Mouse (Mus musculus) hindbrain, embryonic 14.5 days (tissue): Measurements from ENCODE around the gene Fut2. TPM values are rescaled to one million over a fixed set of nuclear protein-coding genes. Genes with fewer than 3 reads are reported as not detected.

Source experiments
- ATAC-seq: fragments of 200-750 bp; cut with Nextera tagmentation; 2 replicates; pipeline ENCODE4 v1.8.0; 2017; ENCODE audit warnings: moderate number of reproducible peaks, mild to moderate bottlenecking, moderate TSS enrichment, moderate library complexity; ENCODE audit not compliant: low FRiP score
- DNase-seq: peaks from one replicate; pipeline ENCODE4 v3.0.0-alpha.2; 2015; ENCODE audit warnings: low spot score
- H3K27ac ChIP-seq: fragments of 300-500 bp; sonication (generic); 2 replicates; pipeline ENCODE4 v1.5.1; 2014; ENCODE audit warnings: mild to moderate bottlenecking, moderate library complexity
- H3K27me3 ChIP-seq: fragments of 300-500 bp; sonication (generic); 2 replicates; pipeline ENCODE4 v1.6.1; 2014; ENCODE audit warnings: mild to moderate bottlenecking, low read length, mixed read lengths; ENCODE audit not compliant: control insufficient read depth, insufficient read depth
- H3K36me3 ChIP-seq: fragments of 300-500 bp; sonication (generic); replicated peaks from 2 replicates; pipeline ENCODE4 v1.6.1; 2014; ENCODE audit not compliant: control insufficient read depth, insufficient read depth
- H3K4me1 ChIP-seq: fragments of 300-500 bp; sonication (generic); replicated peaks from 2 replicates; pipeline ENCODE4 v1.6.1; 2014; ENCODE audit warnings: antibody characterized with exemption, low read length, mixed read lengths; ENCODE audit not compliant: control insufficient read depth, insufficient read depth
- H3K4me2 ChIP-seq: fragments of 300-500 bp; sonication (generic); replicated peaks from 2 replicates; pipeline ENCODE4 v1.6.1; 2014; ENCODE audit warnings: mild to moderate bottlenecking, moderate library complexity
- H3K4me3 ChIP-seq: fragments of 300-500 bp; sonication (generic); replicated peaks from 2 replicates; pipeline ENCODE4 v1.5.1; 2014; ENCODE audit warnings: mild to moderate bottlenecking, low read length
- H3K9ac ChIP-seq: fragments of 300-500 bp; sonication (generic); 2 replicates; pipeline ENCODE4 v1.6.1; 2014
- H3K9me3 ChIP-seq: fragments of 300-500 bp; sonication (generic); 2 replicates; pipeline ENCODE4 v1.6.1; 2016; ENCODE audit warnings: low read length; ENCODE audit not compliant: control insufficient read depth
- WGBS: fragments of 180-500 bp; shearing (Covaris S2); extraction: QIAGEN DNeasy Blood & Tissue Kit; methylation state at CpG from one replicate; pipeline ENCODE4 v1.1.7; 2014; 5-methylcytosine and 5-hydroxymethylcytosine counted together
- polyA plus RNA-seq: library from polyadenylated mRNA; unstranded; fragments of >200 nt; fragmentation: Nextera tagmentation; extraction: Ambion mirVana; gene quantifications from 2 replicates; pipeline ENCODE4 v1.2.1, GENCODE M21; 2014

The Fut2 gene
- polyA plus RNA-seq, 1 experiment from 2014 or later = 0.11 TPM

DNA sequence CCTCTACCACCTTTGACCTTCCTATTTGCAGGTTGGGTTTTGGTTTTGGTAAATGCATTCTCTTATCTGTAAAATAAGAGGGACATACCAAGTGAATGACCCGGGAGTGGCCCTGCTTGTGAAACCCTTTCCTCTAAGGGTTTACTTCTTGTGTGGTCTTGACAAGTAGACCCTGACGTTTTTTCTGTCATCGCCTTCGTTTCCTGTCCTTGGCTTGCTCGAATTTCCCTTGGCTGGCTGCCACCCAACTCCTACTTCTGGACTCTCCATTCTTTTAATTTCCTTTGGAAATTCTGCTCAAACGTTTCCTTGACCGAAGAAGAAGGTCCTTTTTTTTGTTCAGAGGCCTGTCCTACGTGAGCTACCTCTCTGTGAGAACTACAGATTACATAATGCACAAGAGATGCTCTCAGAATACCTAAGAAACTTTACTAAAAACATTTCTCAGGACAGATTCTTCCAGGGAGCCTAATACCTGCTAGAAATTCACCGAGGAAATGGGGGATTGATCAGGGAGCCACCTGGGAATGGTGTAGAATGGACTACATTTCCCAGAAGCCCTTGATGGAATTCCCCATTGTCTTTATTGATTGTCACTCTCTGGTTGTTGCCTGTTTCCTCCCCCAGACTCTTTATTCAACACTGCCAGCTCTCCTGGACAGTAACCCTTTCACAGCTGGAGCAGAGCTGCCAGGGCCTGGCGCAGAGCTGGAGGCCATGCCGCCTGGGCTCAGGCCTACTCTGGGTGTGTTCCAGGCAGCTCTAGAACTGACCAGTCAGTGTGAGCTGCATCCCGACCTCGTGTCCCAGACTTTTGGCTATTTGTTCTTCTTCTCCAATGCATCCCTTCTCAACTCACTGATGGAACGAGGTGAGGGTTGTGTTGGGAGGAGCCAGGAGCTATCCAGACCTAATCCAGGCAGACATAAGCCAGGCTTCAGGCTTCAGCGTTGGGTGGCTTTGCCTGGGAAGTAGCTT, 30.2 kb downstream of the Fut2 start:
- Histone ChIP-seq H3K4me1 (peaks cover 7% of the 10 kb centered on the region), H3K4me2 (no peak overlapping the region), H3K27me3 (peaks cover 9% of the 10 kb centered on the region; the same call in 1 of the 2 replicates), H3K9ac (no peak overlapping the region), H3K27ac (no peak overlapping the region), H3K9me3 (no peaks in the 10 kb centered on the region), H3K4me3 (no peak overlapping the region), H3K36me3 (0 out of 2 replicates have a peak, but pooled peaks cover 5% of the 10 kb centered on the region)
- ATAC-seq (no peak), DNase-seq (no peak)
- 85% methylated on average over 15 of the region's 15 CpGs for WGBS

DNA sequence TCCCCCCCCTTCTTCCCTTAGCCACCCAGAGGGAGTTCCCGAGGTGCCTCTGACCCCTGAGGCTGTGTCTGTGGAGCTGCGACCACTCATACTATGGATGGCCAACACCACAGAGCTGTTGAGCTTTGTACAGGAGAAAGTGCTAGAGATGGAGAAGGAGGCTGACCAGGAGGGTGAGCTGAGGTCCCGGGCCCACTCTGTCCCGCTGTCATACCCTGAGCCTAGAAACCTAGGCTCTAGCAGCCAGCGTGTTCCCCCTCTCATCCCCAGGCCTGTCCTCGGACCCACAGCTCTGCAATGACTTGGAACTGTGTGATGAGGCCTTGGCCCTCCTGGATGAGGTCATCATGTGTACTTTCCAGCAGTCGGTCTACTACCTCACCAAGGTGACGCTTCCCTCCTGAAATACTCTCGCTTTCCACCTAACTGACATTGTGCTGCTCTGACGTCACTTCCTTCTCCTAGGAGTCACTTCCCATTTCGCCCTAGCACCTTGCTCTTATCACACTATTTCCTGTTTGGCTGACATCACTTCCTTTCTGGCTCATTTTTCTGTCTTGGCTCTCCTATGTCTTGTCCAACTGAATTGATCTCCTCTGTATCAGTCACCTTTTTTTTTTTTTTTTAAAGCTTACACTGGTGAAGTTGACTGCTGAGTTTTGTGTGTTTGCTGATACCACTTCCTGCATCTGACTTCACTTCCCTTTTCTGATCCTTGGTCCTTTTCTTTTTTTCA, 31.1 kb downstream of the Fut2 start:
- Histone ChIP-seq H3K9me3 (no peaks in the 10 kb centered on the region), H3K9ac (no peak overlapping the region), H3K4me3 (no peak overlapping the region), H3K36me3 (0 out of 2 replicates have a peak, but pooled peaks cover 5% of the 10 kb centered on the region), H3K4me2 (no peak overlapping the region), H3K4me1 (peaks cover 7% of the 10 kb centered on the region), H3K27me3 (peaks cover 9% of the 10 kb centered on the region; the same call in 1 of the 2 replicates), H3K27ac (no peak overlapping the region)
- DNase-seq (no peak), ATAC-seq (no peak)
- WGBS = 91% methylated on average over 11 of the region's 11 CpGs

DNA sequence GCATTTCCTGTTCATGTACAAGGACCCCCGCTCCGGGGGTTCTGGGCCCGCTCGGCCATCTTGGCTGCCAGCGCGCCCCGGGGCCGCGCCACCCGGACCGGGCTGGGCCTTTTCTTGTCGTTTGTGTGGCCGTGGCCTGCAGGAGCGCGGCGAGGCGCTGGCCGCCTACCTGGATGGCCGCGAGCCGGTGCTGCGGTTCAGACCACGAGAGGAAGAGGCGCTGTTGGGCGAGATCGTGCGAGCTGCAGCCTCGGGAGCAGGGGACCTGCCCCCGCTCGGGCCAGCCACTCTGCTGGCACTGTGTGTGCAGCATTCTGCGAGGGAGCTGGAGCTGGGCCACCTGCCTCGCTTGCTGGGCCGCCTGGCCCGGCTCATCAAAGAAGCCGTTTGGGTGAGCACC, 33.7 kb downstream of the Fut2 start:
- WGBS = 28% methylated on average over 35 of the region's 35 CpGs
- Histone ChIP-seq H3K4me3 (peak overlapping the region; percentile 18; the same call in 1 of the 2 replicates), H3K4me1 (peaks cover 4% of the 10 kb centered on the region; the same call in 1 of the 2 replicates), H3K27ac (no peak overlapping the region), H3K9me3 (no peaks in the 10 kb centered on the region), H3K4me2 (peak overlapping the region; percentile 39), H3K9ac (peak overlapping the region; percentile 34; the same call in 1 of the 2 replicates), H3K36me3 (0 out of 2 replicates have a peak, but pooled peaks cover 5% of the 10 kb centered on the region), H3K27me3 (peaks cover 9% of the 10 kb centered on the region; the same call in 1 of the 2 replicates)
- DNase-seq (no peak), ATAC-seq (no peak)

DNA sequence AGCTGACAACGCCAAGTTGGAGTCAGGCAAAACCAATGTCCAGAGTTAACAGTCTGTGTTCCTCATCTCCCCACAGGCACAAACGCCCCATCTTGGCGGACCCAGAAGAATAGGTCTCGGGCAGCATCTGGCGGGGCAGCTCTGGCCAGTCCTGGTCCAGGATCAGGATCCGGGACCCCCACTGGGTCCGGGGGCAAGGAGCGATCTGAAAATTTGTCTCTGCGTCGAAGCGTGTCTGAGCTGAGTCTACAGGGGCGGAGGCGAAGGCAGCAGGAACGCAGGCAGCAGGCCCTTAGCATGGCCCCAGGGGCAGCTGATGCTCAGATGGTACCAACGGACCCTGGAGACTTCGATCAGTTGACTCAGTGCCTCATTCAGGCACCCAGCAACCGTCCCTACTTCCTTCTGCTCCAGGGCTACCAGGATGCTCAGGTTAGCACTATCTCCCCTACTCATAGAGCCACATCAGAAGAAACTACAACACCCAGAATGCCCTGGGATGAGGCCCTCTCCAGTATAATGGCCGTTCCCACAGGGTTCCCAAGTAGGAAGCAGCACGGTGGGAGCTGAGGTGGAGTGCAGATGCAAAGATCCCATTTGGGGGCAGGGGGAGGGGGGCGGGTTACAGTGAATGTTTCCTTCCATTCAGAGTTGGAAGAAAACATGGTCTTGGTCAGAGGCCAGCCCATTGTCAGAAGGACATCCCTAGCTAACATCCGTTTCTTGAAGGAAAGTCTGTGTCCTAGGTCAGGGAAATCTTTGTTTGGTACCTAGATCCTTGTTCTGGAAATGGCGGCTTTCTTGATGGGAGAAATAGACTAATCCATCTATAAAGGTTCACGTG, 35.9 kb downstream of the Fut2 start:
- Histone ChIP-seq H3K27me3 (peaks cover 9% of the 10 kb centered on the region; the same call in 1 of the 2 replicates), H3K4me2 (no peak overlapping the region), H3K36me3 (no peaks in the 10 kb centered on the region), H3K4me1 (peaks cover 7% of the 10 kb centered on the region; the same call in 1 of the 2 replicates), H3K27ac (no peak overlapping the region), H3K9ac (no peak overlapping the region), H3K9me3 (no peaks in the 10 kb centered on the region), H3K4me3 (no peak overlapping the region)
- ATAC-seq = no peak
- no peak for DNase-seq
- WGBS = 67% methylated on average over 23 of the region's 23 CpGs

DNA sequence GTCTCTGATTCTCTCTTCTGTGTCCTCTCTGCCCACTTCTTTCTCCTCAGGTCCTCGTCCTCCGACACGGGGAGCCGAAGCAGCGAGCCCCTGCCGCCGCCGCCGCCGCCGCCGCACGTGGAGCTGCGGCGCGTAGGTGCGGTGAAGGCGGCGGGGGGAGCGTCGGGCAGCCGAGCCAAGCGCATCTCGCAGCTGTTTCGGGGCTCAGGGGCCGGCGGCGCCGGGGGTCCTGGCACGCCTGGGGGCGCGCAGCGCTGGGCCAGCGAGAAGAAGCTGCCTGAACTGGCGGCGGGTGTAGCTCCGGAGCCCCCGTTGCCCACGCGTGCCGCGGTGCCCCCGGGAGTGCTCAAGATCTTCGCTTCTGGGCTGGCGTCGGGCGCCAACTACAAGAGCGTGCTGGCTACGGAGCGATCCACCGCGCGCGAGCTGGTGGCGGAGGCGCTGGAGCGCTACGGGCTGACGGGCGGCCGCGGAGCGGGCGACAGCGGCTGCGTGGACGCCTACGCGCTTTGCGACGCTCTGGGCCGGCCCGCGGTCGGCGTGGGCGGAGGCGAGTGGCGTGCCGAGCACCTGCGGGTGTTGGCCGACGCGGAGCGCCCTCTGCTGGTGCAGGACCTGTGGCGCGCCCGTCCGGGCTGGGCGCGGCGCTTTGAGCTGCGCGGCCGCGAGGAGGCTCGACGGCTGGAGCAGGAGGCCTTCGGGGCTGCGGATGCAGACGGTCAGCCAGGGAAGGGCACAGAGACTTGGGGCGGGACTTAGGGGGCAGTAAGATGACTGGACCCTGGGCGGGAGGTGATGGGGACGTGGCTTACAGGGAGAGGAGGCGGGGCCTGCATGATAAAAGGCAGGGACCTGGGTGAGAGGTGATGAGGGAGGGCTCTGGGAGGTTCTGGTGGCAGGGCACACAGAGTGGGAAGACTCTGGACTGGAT, 37.6 kb downstream of the Fut2 start:
- WGBS = 1% methylated on average over 105 of the region's 105 CpGs
- peak overlapping the region; percentile 99 for H3K4me2 ChIP-seq
- H3K27me3 ChIP-seq = peaks cover 9% of the 10 kb centered on the region; the same call in 1 of the 2 replicates

DNA sequence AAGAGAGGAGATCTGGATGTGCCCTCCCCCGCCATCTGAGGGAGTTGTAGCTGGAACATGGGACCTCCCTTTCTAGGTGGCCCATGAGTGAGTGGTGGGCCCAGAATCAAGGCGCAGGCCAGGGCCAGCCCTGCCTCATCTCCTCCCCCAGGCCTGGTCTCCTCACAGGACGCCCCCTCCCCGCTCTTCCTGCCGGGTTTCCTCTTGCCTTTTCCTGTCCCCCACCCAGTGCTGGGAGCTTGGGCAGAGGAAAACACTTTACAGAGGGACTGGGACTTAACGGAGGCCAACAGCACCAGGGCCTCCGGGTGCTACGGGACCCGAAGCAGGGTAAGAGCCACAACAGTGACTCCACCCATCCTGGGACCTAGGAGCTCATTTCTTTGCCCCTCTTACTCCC, 38.9 kb downstream of the Fut2 start, which contains the start of gene Rasip1:
TSS of gene Rasip1 (plus strand) at position 228 of the 400 bp plus-strand sequence.
- WGBS = 86% methylated on average over 9 of the region's 9 CpGs
- H3K4me3 ChIP-seq = peak within 1 kb of the TSS; percentile 53
- no peak for ATAC-seq

More for the DNA sequence above, 37.6 kb downstream of the Fut2 start:
- no peaks in the 10 kb centered on the region for H3K9me3 ChIP-seq
- DNase-seq (peak; percentile 90), ATAC-seq (peak; percentile 87)
- H3K9ac ChIP-seq = peak overlapping the region; percentile 88
- peaks cover 7% of the 10 kb centered on the region; the same call in 1 of the 2 replicates for H3K4me1 ChIP-seq
- H3K4me3 ChIP-seq = peak overlapping the region; percentile 53
- H3K36me3 ChIP-seq = no peaks in the 10 kb centered on the region
- H3K27ac ChIP-seq = peak overlapping the region; percentile 91

DNA sequence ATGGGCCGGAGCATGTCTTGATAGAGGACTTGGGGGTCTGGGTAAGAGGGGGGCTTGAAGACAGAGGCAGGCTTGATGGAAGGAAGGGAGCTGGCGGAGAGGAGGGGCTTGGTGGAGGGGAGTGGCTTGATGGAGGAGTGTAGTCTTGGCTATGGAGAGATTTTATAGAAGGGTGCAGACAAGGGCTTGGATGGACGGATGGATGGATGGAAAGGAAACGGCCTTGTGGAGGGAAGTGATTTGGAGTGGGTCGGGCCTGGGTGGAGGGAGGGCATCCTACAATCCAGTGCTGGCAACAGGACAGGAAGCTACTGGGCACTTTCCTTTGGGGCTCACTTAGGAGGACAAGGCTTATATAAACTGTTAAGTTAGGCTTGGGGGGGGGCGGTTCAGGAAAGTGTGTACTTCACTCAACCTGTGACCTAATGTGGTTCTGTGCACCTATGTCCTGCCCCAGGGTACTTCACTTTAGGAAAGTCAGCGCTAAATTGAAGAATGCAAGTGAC, 39.6 kb downstream of the Fut2 start:
- Histone ChIP-seq H3K36me3 (no peaks in the 10 kb centered on the region), H3K4me1 (peaks cover 7% of the 10 kb centered on the region; the same call in 1 of the 2 replicates), H3K9ac (no peak overlapping the region), H3K27ac (no peak overlapping the region), H3K27me3 (no peaks in the 10 kb centered on the region; the same call in 1 of the 2 replicates), H3K4me2 (no peak overlapping the region), H3K4me3 (no peak overlapping the region), H3K9me3 (no peaks in the 10 kb centered on the region)
- no peak for DNase-seq
- WGBS = 85% methylated on average over 7 of the region's 7 CpGs
- no peak for ATAC-seq

More for the DNA sequence above, 38.9 kb downstream of the Fut2 start, which contains the start of gene Rasip1:
- peak within 1 kb of the TSS; percentile 91 for H3K27ac ChIP-seq
- H3K27me3 ChIP-seq = peaks cover 2% of the 10 kb centered on the region; the same call in 1 of the 2 replicates
- H3K9me3 ChIP-seq = no peaks in the 10 kb centered on the region
- no peak for DNase-seq
- peak within 1 kb of the TSS; percentile 99 for H3K4me2 ChIP-seq
- no peaks in the 10 kb centered on the region for H3K36me3 ChIP-seq
- peaks cover 7% of the 10 kb centered on the region; the same call in 1 of the 2 replicates for H3K4me1 ChIP-seq
- peak within 1 kb of the TSS; percentile 88 for H3K9ac ChIP-seq
